9 mouse cellular contexts compared by ENCODE assay signal in genomic region chr16:22163456-22163851, GRCm38 (mm10). TPM values are rescaled to one million over a fixed set of nuclear protein-coding genes. Genes with fewer than 3 reads are reported as not detected.
DNase-seq lines count a peak whose midpoint lies in the region; ATAC-seq and TF ChIP-seq lines count a peak whose summit lies in the region.
"Had no signal": no experiment of that assay in that cellular context is flagged by ENCODE, and none has a peak within 500 bp of the region (broad histone marks: within the 10 kb centered on the region; RNA-seq: fewer than 3 reads in every experiment).

No protein-coding gene starts in this region.

- H3K27ac ChIP-seq in forebrain, postnatal 0 days (ENCODE audit: low read depth, low read length) = no peak overlapping the region
- H3K27ac ChIP-seq in intestine, postnatal 0 days (ENCODE audit: low read depth, low read length) = peak overlapping the region; percentile 93
- peak overlapping the region; percentile 70 for H3K27ac ChIP-seq in small intestine, adult 2 months (ENCODE audit: insufficient read depth, low read depth, low read length)

- POLR2A ChIA-PET in Patski (lab: Charles Lee) = no interaction called here

- TF ChIP-seq POLR2A in small intestine, adult 2 months (IDR thresholded peaks at IDR 0.05; ENCODE audit: low read depth, low read length) = no peak; the same call in 1 of the 2 replicates

- CTCF ChIA-PET in Patski (lab: Charles Lee) = no interaction called here

- ATAC-seq in frontal cortex, adult (ENCODE audit: low TSS enrichment) = no peak
- ATAC-seq in Patski = peak; percentile 53
- peak; percentile 54 for ATAC-seq in forebrain, postnatal 0 days
- ATAC-seq in intestine, postnatal 0 days = peak; percentile 75

- H3K4me3 ChIP-seq in forebrain, postnatal 0 days (ENCODE audit: low read depth, low read length) = peak overlapping the region; percentile 81
- H3K4me3 ChIP-seq in intestine, postnatal 0 days (ENCODE audit: low read depth, low read length) = peak overlapping the region; percentile 97
- H3K4me3 ChIP-seq in small intestine, adult 2 months (ENCODE audit: low read depth, low read length) = peak overlapping the region; percentile 94

- H3K9me3 ChIP-seq in forebrain, postnatal 0 days (ENCODE audit: low read length) = no peaks in the 10 kb centered on the region
- H3K9me3 ChIP-seq in intestine, postnatal 0 days (ENCODE audit: control insufficient read depth) = no peaks in the 10 kb centered on the region

- H3K27me3 ChIP-seq in Patski = peaks cover 6% of the 10 kb centered on the region
- no peaks in the 10 kb centered on the region for H3K27me3 ChIP-seq in forebrain, postnatal 0 days (ENCODE audit: insufficient read depth, low read length)
- no peaks in the 10 kb centered on the region for H3K27me3 ChIP-seq in intestine, postnatal 0 days (replicated peaks; ENCODE audit: control insufficient read depth, insufficient read depth, low read length)
- H3K27me3 ChIP-seq in small intestine, adult 2 months (ENCODE audit: control insufficient read depth, insufficient read depth, low read length) = no peaks in the 10 kb centered on the region; the same call in 1 of the 2 replicates

- H3K36me3 ChIP-seq in forebrain, postnatal 0 days (ENCODE audit: insufficient read depth) = no peaks in the 10 kb centered on the region
- H3K36me3 ChIP-seq in intestine, postnatal 0 days (ENCODE audit: control insufficient read depth, insufficient read depth) = no peaks in the 10 kb centered on the region
- H3K36me3 ChIP-seq in small intestine, adult 2 months (ENCODE audit: control insufficient read depth, insufficient read depth, low read length) = no peaks in the 10 kb centered on the region
- H3K36me3 ChIP-seq: G1E had no signal

- peak overlapping the region; percentile 98 for H3K4me2 ChIP-seq in forebrain, postnatal 0 days (ENCODE audit: low read depth)
- peak overlapping the region; percentile 92 for H3K4me2 ChIP-seq in intestine, postnatal 0 days (replicated peaks; ENCODE audit: low read depth)

- no peak for TF ChIP-seq CTCF in Patski (IDR thresholded peaks at IDR 0.05)
- peak; percentile 40 for TF ChIP-seq CTCF in forebrain, postnatal 0 days (IDR thresholded peaks at IDR 0.05; ENCODE audit: low read depth)
- TF ChIP-seq CTCF in intestine, postnatal 0 days (IDR thresholded peaks at IDR 0.05; ENCODE audit: low read depth) = peak; percentile 40
- TF ChIP-seq CTCF in small intestine, adult 2 months (IDR thresholded peaks at IDR 0.05; ENCODE audit: extremely low read depth, insufficient read length, insufficient replicate concordance, low read depth, low read length) = no peak

- under 1% methylated on average over 27 of the region's 27 CpGs for WGBS in forebrain, postnatal 0 days
- under 1% methylated on average over 27 of the region's 27 CpGs for WGBS in intestine, postnatal 0 days
- under 1% methylated on average over 27 of the region's 27 CpGs for WGBS in small intestine, adult 2 months

- H3K9ac ChIP-seq in forebrain, postnatal 0 days = peak overlapping the region; percentile 68
- H3K9ac ChIP-seq in intestine, postnatal 0 days (ENCODE audit: low read depth, low read length) = peak overlapping the region; percentile 93

- peak; percentile 3 to 4 for DNase-seq in frontal cortex, postnatal 36 days (ENCODE audit: low spot score in 2 of 2)
- DNase-seq in Patski (ENCODE audit: low read depth, low spot score) = no peak
- peak; percentile 47 for DNase-seq in forebrain, postnatal 0 days
- peak; percentile 51 to 62 for DNase-seq in lung, adult 18-20 months
- no peak for DNase-seq in thymus, postnatal 36 days

- in situ Hi-C loops in Patski (cut with MboI; ENCODE audit: low pct_unique_long_range_greater_than_20kb) = no loop called here

- H3K4me1 ChIP-seq in forebrain, postnatal 0 days (ENCODE audit: insufficient read depth) = no peaks in the 10 kb centered on the region; the same call in 1 of the 2 replicates
- H3K4me1 ChIP-seq in intestine, postnatal 0 days (replicated peaks; ENCODE audit: control insufficient read depth, insufficient read depth, low read length) = 0 out of 2 replicates have a peak, but pooled peaks cover 3% of the 10 kb centered on the region
- peaks cover 4% of the 10 kb centered on the region for H3K4me1 ChIP-seq in small intestine, adult 2 months (ENCODE audit: control insufficient read depth, insufficient read depth, insufficient read length, low read length)

RNA-seq across cellular contexts. Expression of gene Igf2bp2, which starts 0.4 kb away (rescaled TPM):
- polyA plus RNA-seq in Patski (2021) = 30.7 TPM
- 11.2 and 12.2 TPM in 2 replicates for total RNA-seq in forebrain, postnatal 0 days (2014; rRNA removed)
- 4.7 and 5.6 TPM in 2 replicates for polyA plus RNA-seq in forebrain, postnatal 0 days (2015; fragmentation: Nextera tagmentation; extraction: Ambion mirVana)
- polyA plus RNA-seq in intestine, postnatal 0 days (2015; fragmentation: Nextera tagmentation; extraction: Ambion mirVana) = 38.7 and 40.3 TPM in 2 replicates
- 4.3 and 8.0 TPM in 2 replicates for polyA plus RNA-seq in small intestine, adult 2 months (2012; rRNA removed)

Comparison
In these comparisons a context has a peak if more than half of its experiments do, and no peak if none do; other contexts are left out.
1. DNase-seq: peak in frontal cortex, postnatal 36 days (2 of 2), forebrain, postnatal 0 days (single experiment) and lung, adult 18-20 months (2 of 2); none in Patski (single experiment) and thymus, postnatal 36 days (0 of 2).
2. CTCF ChIP-seq: peak in forebrain, postnatal 0 days (single experiment) and intestine, postnatal 0 days (single experiment); none in Patski (single experiment) and small intestine, adult 2 months (single experiment).
3. Peak in every context shown above with its lines, with median percentiles within 50 percentile points of each other: H3K4me3 ChIP-seq.